Mouse (Mus musculus) G1E (cell line): ENCODE data around the gene Pnp.

Source experiments
- CTCF ChIP-seq: IDR thresholded peaks from 2 replicates; pipeline ENCODE4 v1.5.1; 2012; ENCODE audit warnings: low read depth, low read length, inconsistent platforms, mixed read lengths
- GATA1 ChIP-seq: IDR thresholded peaks from 2 replicates; pipeline ENCODE4 v1.6.1; 2012; ENCODE audit warnings: borderline replicate concordance, low read length, inconsistent platforms, mixed read lengths
- POLR2AphosphoS5 ChIP-seq: IDR thresholded peaks from 2 replicates; pipeline ENCODE4 v1.6.1; 2012; ENCODE audit warnings: low read depth, low read length, inconsistent platforms; ENCODE audit not compliant: insufficient replicate concordance

DNA sequence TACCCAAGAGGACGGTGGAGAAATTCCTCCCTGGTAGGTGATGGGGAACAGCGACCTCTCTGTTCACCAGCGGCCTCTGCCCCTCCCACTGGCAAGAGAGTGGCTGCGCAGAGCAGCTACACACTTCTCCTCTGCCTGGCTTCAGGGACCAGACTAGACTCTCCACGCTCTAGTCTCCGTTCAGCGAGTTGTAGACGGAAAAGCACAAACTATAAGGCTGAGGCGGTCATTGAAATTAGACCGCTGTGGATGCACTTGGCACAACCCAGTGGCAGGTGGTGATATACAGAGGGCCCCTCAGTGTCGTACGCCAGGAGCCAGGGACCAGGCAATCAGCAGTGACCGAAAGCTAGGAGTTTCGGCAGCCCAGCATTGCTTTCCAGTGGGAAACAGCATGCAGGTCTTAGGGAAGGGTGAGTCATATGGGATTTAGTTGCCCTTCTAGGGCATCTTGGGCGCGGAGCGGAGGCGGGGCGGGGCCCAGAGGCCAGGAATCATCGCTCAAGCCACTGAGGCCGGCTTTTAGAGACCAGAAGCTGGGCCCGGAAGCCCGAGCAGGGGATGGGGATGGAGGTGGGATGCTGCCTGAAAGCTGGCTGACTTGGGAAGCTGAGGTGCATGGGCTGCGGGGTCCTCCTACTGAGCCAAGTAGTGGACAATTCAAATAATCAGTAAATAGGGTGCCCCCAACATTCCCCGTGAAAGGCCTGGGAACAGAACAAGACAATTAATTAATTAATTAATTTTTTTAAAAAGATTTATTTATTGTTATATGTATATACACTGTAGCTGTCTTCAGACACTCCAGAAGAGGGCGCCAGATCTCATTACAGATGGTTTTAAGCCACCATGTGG lies 26.7 kb upstream of the Pnp start:
- TF ChIP-seq CTCF (no peak), GATA1 (no peak), POLR2AphosphoS5 (no peak)
